Comparison of ENCODE assay signal across 23 mouse cellular contexts in genomic region chr7:122434941-122435340, GRCm38 (mm10).
DNase-seq lines count a peak whose midpoint lies in the region; ATAC-seq and TF ChIP-seq lines count a peak whose summit lies in the region.
"Had no signal": no experiment of that assay in that cellular context is flagged by ENCODE, and none has a peak within 500 bp of the region (broad histone marks: within the 10 kb centered on the region; RNA-seq: fewer than 3 reads in every experiment).

No protein-coding gene starts in this region.

- no peak for TF ChIP-seq CTCF in cerebellum, adult 2 months (IDR thresholded peaks at IDR 0.05; ENCODE audit: borderline replicate concordance, insufficient read depth, low read depth, low read length)
- TF ChIP-seq CTCF in layer of hippocampus, adult 2 months (conservative IDR thresholded peaks at IDR 0.05): no peak

- H3K9me3 ChIP-seq in liver, embryonic 12.5 days (replicated peaks): no peaks in the 10 kb centered on the region
- H3K9me3 ChIP-seq: embryonic facial prominence, embryonic 13.5 days; forebrain, embryonic 10.5 days; hindbrain, embryonic 12.5 days; limb, embryonic 10.5 days; limb, embryonic 15.5 days had no signal

- 52% methylated on average over 4 of the region's 4 CpGs for WGBS in cerebellum, adult 2 months
- WGBS in liver, embryonic 12.5 days (ENCODE audit: insufficient replicate concordance): 59% methylated on average over 4 of the region's 4 CpGs

- H3K4me3 ChIP-seq in cerebellum, adult 2 months (replicated peaks; ENCODE audit: insufficient read depth, low read depth, low read length): no peak overlapping the region
- H3K4me3 ChIP-seq in layer of hippocampus, adult 2 months: no peak overlapping the region
- no peak overlapping the region for H3K4me3 ChIP-seq in liver, embryonic 12.5 days
- H3K4me3 ChIP-seq: embryonic facial prominence, embryonic 13.5 days; forebrain, embryonic 10.5 days; hindbrain, embryonic 12.5 days; limb, embryonic 10.5 days; limb, embryonic 15.5 days had no signal

- H3K36me3 ChIP-seq in liver, embryonic 12.5 days: no peaks in the 10 kb centered on the region
- H3K36me3 ChIP-seq: embryonic facial prominence, embryonic 13.5 days; forebrain, embryonic 10.5 days; hindbrain, embryonic 12.5 days; limb, embryonic 10.5 days; limb, embryonic 15.5 days had no signal

- peak overlapping the region; percentile 19; the same call in 1 of the 2 replicates for H3K27ac ChIP-seq in cerebellum, adult 2 months (ENCODE audit: insufficient read depth, low read length)
- peak overlapping the region; percentile 32; the same call in 1 of the 2 replicates for H3K27ac ChIP-seq in layer of hippocampus, adult 2 months
- H3K27ac ChIP-seq in liver, embryonic 12.5 days: no peak overlapping the region
- H3K27ac ChIP-seq: embryonic facial prominence, embryonic 13.5 days; forebrain, embryonic 10.5 days; hindbrain, embryonic 12.5 days; limb, embryonic 10.5 days; limb, embryonic 15.5 days; liver, embryonic 14.5 days had no signal

- no peak overlapping the region for H3K4me2 ChIP-seq in liver, embryonic 12.5 days
- H3K4me2 ChIP-seq: embryonic facial prominence, embryonic 13.5 days; hindbrain, embryonic 12.5 days; limb, embryonic 15.5 days had no signal

- no peak for ATAC-seq in liver, embryonic 12.5 days
- ATAC-seq: forebrain, embryonic 16.5 days; inflammation-experienced regulatory T-cells, adult 6 months had no signal

- DNase-seq in cerebellum, adult 2 months: peak in 1 of 2 experiments; percentile 57
- no peak for DNase-seq in cerebellum, postnatal 4 days (ENCODE audit: low spot score in 2 of 2)
- DNase-seq in layer of hippocampus, adult 2 months (ENCODE audit: low spot score in 2 of 2): no peak
- no peak for DNase-seq in layer of hippocampus, postnatal 10 days (ENCODE audit: low spot score in 2 of 2)
- DNase-seq in urinary bladder, postnatal 36 days (ENCODE audit: low spot score in 2 of 2): peak; percentile 10 to 17
- no peak for DNase-seq in urinary bladder, postnatal 25 days (ENCODE audit: low spot score)
- no peak for DNase-seq in lung, postnatal 25 days (ENCODE audit: low spot score)
- DNase-seq: cerebellum, adult 11 months; gastrocnemius, postnatal 10 days; kidney, adult 11 months; kidney, postnatal 14 days; lung, adult 2 months; lung, postnatal 10 days; midbrain, embryonic 14.5 days had no signal

- no peak overlapping the region for H3K9ac ChIP-seq in liver, embryonic 12.5 days
- H3K9ac ChIP-seq: embryonic facial prominence, embryonic 13.5 days; hindbrain, embryonic 12.5 days; limb, embryonic 15.5 days; liver, embryonic 14.5 days had no signal

- no peaks in the 10 kb centered on the region for H3K27me3 ChIP-seq in cerebellum, adult 2 months (ENCODE audit: control insufficient read depth, insufficient read depth, low read length)
- H3K27me3 ChIP-seq in liver, embryonic 12.5 days (replicated peaks): no peaks in the 10 kb centered on the region
- H3K27me3 ChIP-seq: embryonic facial prominence, embryonic 13.5 days; hindbrain, embryonic 12.5 days; limb, embryonic 15.5 days had no signal

- H3K4me1 ChIP-seq in cerebellum, adult 2 months (ENCODE audit: control insufficient read depth, insufficient read depth, low read length): peaks cover 34% of the 10 kb centered on the region
- no peaks in the 10 kb centered on the region for H3K4me1 ChIP-seq in liver, embryonic 12.5 days
- H3K4me1 ChIP-seq: forebrain, embryonic 10.5 days; limb, embryonic 10.5 days; limb, embryonic 15.5 days had no signal

- no peak for TF ChIP-seq POLR2A in cerebellum, adult 2 months (IDR thresholded peaks at IDR 0.05; ENCODE audit: borderline replicate concordance, insufficient read depth, low read length)

Comparison
In these comparisons a context has a peak if more than half of its experiments do, and no peak if none do; other contexts are left out.
1. DNase-seq: peak in urinary bladder, postnatal 36 days (2 of 2); none in cerebellum, postnatal 4 days (0 of 2), layer of hippocampus, adult 2 months (0 of 2), layer of hippocampus, postnatal 10 days (0 of 2), urinary bladder, postnatal 25 days (single experiment) and lung, postnatal 25 days (single experiment).